Mouse (Mus musculus) gastrocnemius, postnatal 14 days (tissue): ENCODE measurements at regions not wholly inside any gene's neighbourhood (a gene's known extent, or its start where the extent isn't known, plus 50 kb on each side); places are given as distances from the start of the nearest gene placed in this dataset.

Experiments used
- DNase-seq: peaks from one replicate; pipeline ENCODE4 v3.0.0; 2021; ENCODE audit warnings: mixed read lengths
- intact Hi-C: fragments of 180-260 bp; cut with DNase I; formaldehyde crosslinking; loops from one replicate; pipeline ENCODE4 v1.15.1; 2025; ENCODE audit warnings: low total_unique reads
- microRNA-seq, 2 experiments: library from miRNA; unstranded; fragments of <30 nt; microRNA quantifications; one replicate each; pipeline ENCODE4 v1.2.0; 2021

DNA sequence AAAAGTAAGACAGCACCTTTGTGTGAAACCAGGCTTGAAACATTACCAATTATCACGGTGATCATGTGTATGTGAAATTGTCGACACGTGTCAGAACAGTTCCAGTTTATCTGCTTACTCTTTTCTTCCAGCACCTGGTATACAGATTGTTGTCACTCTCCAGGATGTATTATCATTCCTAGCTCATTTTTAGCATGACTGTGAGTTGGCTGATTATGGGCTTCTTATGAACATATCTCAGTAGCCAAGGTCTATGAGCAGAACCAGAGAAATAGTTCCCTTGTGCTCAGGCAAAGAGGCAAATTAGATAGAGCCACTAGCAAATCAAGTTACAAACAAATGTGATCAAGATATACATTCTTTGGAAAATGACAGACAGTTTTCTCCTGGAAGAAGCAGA, 70.2 kb upstream of the Adgra3 start:
- intact Hi-C loops, result no loop called here
- DNase-seq, result no peak

DNA sequence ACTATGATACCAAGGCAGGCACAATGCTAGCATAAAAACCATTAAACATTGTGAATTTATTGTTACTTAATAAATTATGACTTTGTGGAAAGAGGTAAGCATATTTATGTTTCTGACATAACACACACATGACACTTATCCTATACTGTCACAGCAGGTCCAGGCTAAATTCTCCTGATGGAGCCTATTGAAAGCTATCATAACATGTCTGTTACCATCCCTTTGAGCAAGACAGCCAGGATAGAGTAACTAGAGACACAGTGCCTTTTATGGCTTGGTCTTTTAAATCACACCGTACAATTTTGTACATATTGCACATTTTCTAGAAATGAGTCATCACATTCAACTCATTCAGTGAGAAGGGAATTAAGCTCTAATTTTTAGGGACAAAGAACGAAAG, 67.8 kb upstream of the Adgra3 start:
- no peak for DNase-seq
- intact Hi-C loops, result no loop called here

- intact Hi-C loops, result no loop called here
- no peak for DNase-seq
Measured at GRCm38 (mm10) chr5:50126177-50126576, 67.4 kb upstream of the Adgra3 start.

DNA sequence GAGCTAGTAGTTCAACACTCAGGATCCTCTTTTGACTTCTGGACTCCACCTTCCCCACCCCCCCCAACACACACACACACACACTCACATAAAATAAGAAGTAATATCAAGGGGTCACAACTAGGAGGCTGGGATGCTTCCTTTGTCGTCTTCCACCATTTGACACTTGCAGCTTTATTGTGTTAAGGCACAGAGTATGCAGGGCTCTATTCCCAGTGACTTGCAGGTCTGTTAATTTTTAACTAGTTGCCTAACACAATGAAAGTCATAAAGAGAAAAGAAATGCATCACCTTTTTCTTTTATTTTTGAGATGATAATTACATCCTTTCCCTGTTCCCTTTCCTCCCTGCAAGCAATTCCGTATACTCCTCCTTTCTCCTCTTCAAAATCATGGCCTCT, 66.9 kb upstream of the Adgra3 start:
- intact Hi-C loops, result no loop called here
- no peak for DNase-seq

DNA sequence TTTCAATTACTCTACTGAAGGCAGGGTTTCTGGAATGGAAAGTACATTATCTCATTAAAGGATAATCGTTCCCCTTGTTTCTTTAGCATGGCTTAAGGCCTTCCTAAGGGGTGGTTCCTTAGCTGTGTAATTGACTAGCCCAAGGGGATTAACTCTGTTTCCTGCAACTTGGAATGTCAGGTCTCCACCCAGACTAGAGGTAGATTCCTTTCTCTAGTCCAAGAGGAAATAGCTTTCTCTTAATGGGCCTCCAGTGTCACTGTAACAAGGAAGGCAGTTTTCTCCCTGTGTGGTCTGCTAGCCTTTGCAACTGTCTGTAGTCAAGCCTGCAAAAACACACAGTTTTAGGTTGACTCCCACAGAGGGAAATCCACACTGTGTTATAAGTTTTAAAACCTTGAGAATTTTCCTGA, 64.0 kb upstream of the Adgra3 start:
- DNase-seq, result no peak
- intact Hi-C loops, result no loop called here

GRCm38 (mm10) chr5:50119860-50120259, 61.1 kb upstream of the Adgra3 start:
- intact Hi-C loops, result no loop called here
- DNase-seq, result no peak

Small RNA genes in the stretch of these regions (microRNA-seq; reads per million reads assigned to microRNA genes)
- 0 reads per million in 2 experiments for gene Mir8117
